Mouse (Mus musculus) mesoderm, embryonic 11.5 days (tissue): ENCODE measurements around the gene Rom1.
"Not testable (repeated sequence)": the region's sequence is repeated elsewhere in the genome, so short reads cannot be mapped to it uniquely, and the experiment has no call there.

Experiments used
- DNase-seq: peaks from one replicate; pipeline ENCODE4 v3.0.0-alpha.2; 2012; ENCODE audit warnings: low read depth, low spot score

Gene Rom1

GRCm38 (mm10) chr19:8897865-8898495 lies 31.2 kb downstream of the Rom1 start, which contains the start of gene Ganab:
Ganab (plus strand) TSS chr19:8898071.
- peak; percentile 97 for DNase-seq

GRCm38 (mm10) chr19:8897211-8897864 lies 31.8 kb downstream of the Rom1 start:
- peak; percentile 36 for DNase-seq

- not testable (repeated sequence) for DNase-seq
These were observed 32.9 kb downstream of the Rom1 start for GRCm38 (mm10) chr19:8896231-8896630.

GRCm38 (mm10) chr19:8895397-8895960 lies 33.7 kb downstream of the Rom1 start:
- DNase-seq: no peak

- DNase-seq: peak; percentile 87
These were observed 36.1 kb downstream of the Rom1 start, which contains the start of gene Ints5 for GRCm38 (mm10) chr19:8892829-8893766. Ints5 (plus strand) TSS chr19:8893005.

- DNase-seq: peak; percentile 97
These were observed 40.4 kb downstream of the Rom1 start, which contains the start of the genes 1810009A15Rik and Gm49416 for GRCm38 (mm10) chr19:8888511-8889385. 1810009A15Rik (plus strand) TSS chr19:8888853. Gm49416 (plus strand) TSS chr19:8888926.

- DNase-seq: no peak
These were observed 41.3 kb downstream of the Rom1 start for GRCm38 (mm10) chr19:8887585-8888463.

- no peak for DNase-seq
These were observed 42.1 kb downstream of the Rom1 start for GRCm38 (mm10) chr19:8886916-8887584.

GRCm38 (mm10) chr19:8883616-8884015 lies 45.5 kb downstream of the Rom1 start, which contains the start of the genes Lbhd1 and Gm49403:
Lbhd1 (plus strand) TSS chr19:8883732.
Gm49403 (plus strand) TSS chr19:8883930.
- no peak for DNase-seq

GRCm38 (mm10) chr19:8881034-8881392 lies 48.1 kb downstream of the Rom1 start:
- no peak for DNase-seq

- peak; percentile 82 for DNase-seq
These were observed 48.7 kb downstream of the Rom1 start, which contains the start of gene Uqcc3 for GRCm38 (mm10) chr19:8880311-8881033. Uqcc3 (minus strand) TSS chr19:8880923.
